10 mouse cellular contexts compared by ENCODE assay signal in the genomic region with DNA sequence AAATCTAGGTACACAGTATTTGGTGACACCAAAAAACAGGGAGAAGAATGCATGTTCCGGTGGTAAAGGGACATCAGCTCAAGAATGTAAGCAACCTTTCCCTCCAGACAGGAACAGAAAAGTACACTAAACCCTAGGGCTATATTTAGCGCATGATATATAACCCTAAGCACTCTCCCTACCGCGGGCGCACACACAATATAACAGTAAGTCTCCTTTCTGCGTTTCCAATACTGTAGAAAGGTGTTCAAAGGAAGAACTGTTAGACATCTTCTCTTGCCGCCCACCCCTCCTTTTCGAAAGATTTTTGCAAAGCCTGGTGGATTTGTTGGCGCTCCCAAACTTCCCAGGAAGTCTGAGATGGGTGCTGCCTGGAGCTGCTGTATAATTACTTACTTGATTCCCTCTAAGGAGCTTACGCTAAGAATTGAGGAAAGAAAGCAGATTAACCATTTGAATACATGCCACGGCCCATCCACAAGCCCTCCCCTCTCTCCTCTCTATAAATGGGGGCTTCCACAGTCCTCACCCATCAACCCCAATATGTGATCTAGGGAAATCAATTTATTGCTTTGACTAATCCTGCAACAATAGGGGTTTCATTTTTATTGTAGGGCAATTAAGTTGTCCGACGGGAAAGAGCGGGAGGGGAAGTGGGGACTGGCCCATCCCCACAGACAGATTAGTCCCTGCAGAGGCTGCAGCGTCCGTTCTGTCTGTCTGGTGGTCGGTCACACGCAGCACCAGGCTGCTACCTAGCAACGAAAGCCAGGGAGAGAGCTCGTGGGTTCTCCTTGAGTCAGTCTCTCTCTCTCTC. TPM values are rescaled to one million over a fixed set of nuclear protein-coding genes. Genes with fewer than 3 reads are reported as not detected.
DNase-seq lines count a peak whose midpoint lies in the region; ATAC-seq lines count a peak whose summit lies in the region.
"Had no signal": no experiment of that assay in that cellular context is flagged by ENCODE, and none has a peak within 500 bp of the region (broad histone marks: within the 10 kb centered on the region; RNA-seq: fewer than 3 reads in every experiment).

No protein-coding gene starts in this region.

- peaks cover 51% of the 10 kb centered on the region for H3K27me3 ChIP-seq in heart, embryonic 10.5 days (ENCODE audit: insufficient read depth, poor library complexity, severe bottlenecking)
- peaks cover 55% of the 10 kb centered on the region for H3K27me3 ChIP-seq in hindbrain, embryonic 12.5 days
- H3K27me3 ChIP-seq in midbrain, embryonic 16.5 days (ENCODE audit: control insufficient read depth, insufficient read depth, low read depth, low read length), result peaks cover 16% of the 10 kb centered on the region

- peak overlapping the region; percentile 82 for H3K4me3 ChIP-seq in heart, embryonic 10.5 days
- H3K4me3 ChIP-seq in hindbrain, embryonic 12.5 days, result peak overlapping the region; percentile 69
- H3K4me3 ChIP-seq in midbrain, embryonic 16.5 days (ENCODE audit: low read depth, low read length), result peak overlapping the region; percentile 76

- no peak for DNase-seq in heart, embryonic 10.5 days (ENCODE audit: low spot score)
- DNase-seq in heart, adult 9 months (ENCODE audit: low spot score in 2 of 2), result no peak
- DNase-seq in embryo, embryonic 10.5 days (ENCODE audit: low spot score), result peak; percentile 63
- no peak for DNase-seq in urinary bladder, postnatal 10 days (ENCODE audit: low spot score)
- no peak for DNase-seq in layer of hippocampus, postnatal 36 days
- no peak for DNase-seq in frontal cortex, postnatal 10 days (ENCODE audit: low spot score in 2 of 2)
- DNase-seq: liver; right cerebral cortex, postnatal 4 days had no signal

- no peaks in the 10 kb centered on the region for H3K9me3 ChIP-seq in heart, embryonic 10.5 days
- H3K9me3 ChIP-seq in hindbrain, embryonic 12.5 days (replicated peaks), result no peaks in the 10 kb centered on the region
- no peaks in the 10 kb centered on the region for H3K9me3 ChIP-seq in midbrain, embryonic 16.5 days (replicated peaks; ENCODE audit: control insufficient read depth, low read length, poor library complexity, severe bottlenecking)

- 3% methylated on average over 20 of the region's 20 CpGs for WGBS in heart, embryonic 10.5 days
- WGBS in hindbrain, embryonic 12.5 days, result 7% methylated on average over 20 of the region's 20 CpGs
- 3% methylated on average over 20 of the region's 20 CpGs for WGBS in midbrain, embryonic 16.5 days

- H3K36me3 ChIP-seq in heart, embryonic 10.5 days, result no peaks in the 10 kb centered on the region
- H3K36me3 ChIP-seq in hindbrain, embryonic 12.5 days, result no peaks in the 10 kb centered on the region
- no peaks in the 10 kb centered on the region for H3K36me3 ChIP-seq in midbrain, embryonic 16.5 days (ENCODE audit: control insufficient read depth, insufficient read depth, low read length)

- peak overlapping the region; percentile 38; the same call in 1 of the 2 replicates for H3K9ac ChIP-seq in hindbrain, embryonic 12.5 days
- 0 out of 2 replicates have a peak overlapping the region, but pooled peaks have one; percentile 10 for H3K9ac ChIP-seq in midbrain, embryonic 16.5 days (ENCODE audit: low read depth, low read length)

- peak overlapping the region; percentile 97 for H3K4me2 ChIP-seq in hindbrain, embryonic 12.5 days (replicated peaks)
- H3K4me2 ChIP-seq in midbrain, embryonic 16.5 days (ENCODE audit: low read length), result peak overlapping the region; percentile 99

- H3K4me1 ChIP-seq in heart, embryonic 10.5 days, result peaks cover 34% of the 10 kb centered on the region
- H3K4me1 ChIP-seq in hindbrain, embryonic 12.5 days, result peaks cover 27% of the 10 kb centered on the region
- peaks cover 33% of the 10 kb centered on the region for H3K4me1 ChIP-seq in midbrain, embryonic 16.5 days (ENCODE audit: control insufficient read depth, insufficient read depth, low read length)

- H3K27ac ChIP-seq in heart, embryonic 10.5 days, result no peak overlapping the region
- H3K27ac ChIP-seq in hindbrain, embryonic 12.5 days, result no peak overlapping the region
- no peak overlapping the region for H3K27ac ChIP-seq in midbrain, embryonic 16.5 days (ENCODE audit: low read length)

- no peak for ATAC-seq in hindbrain, embryonic 12.5 days (ENCODE audit: low FRiP score)
- 0 out of 2 replicates have a peak, but pooled peaks have one; percentile 44 for ATAC-seq in midbrain, embryonic 16.5 days

RNA-seq across cellular contexts. Expression of a gene that starts 1.5 kb away (rescaled TPM):
- polyA plus RNA-seq in heart, embryonic 10.5 days (2016; fragmentation: Nextera tagmentation; extraction: Ambion mirVana), result 0.60 and 1.3 TPM in 2 replicates
- 2.6 and 3.2 TPM in 2 replicates for polyA plus RNA-seq in hindbrain, embryonic 12.5 days (2016; fragmentation: Nextera tagmentation; extraction: Ambion mirVana)
- 0.58 and 0.88 TPM in 2 replicates for polyA plus RNA-seq in midbrain, embryonic 16.5 days (2015; fragmentation: Nextera tagmentation; extraction: Ambion mirVana)
- under 1 TPM; 0.65 to 0.86 TPM for total RNA-seq in layer of hippocampus, postnatal 36 days (2021)
